Mouse (Mus musculus) liver, embryonic 14.5 days (tissue): Measurements from ENCODE around the gene Thumpd2.

Experiments used
- CTCF ChIP-seq: IDR thresholded peaks from 2 replicates; pipeline ENCODE4 v1.5.1; 2016; ENCODE audit warnings: antibody characterized with exemption, low read depth, control low read depth
- EP300 ChIP-seq: IDR thresholded peaks from 2 replicates; pipeline ENCODE4 v1.6.1; 2016; ENCODE audit warnings: antibody characterized with exemption, low read depth

DNA sequence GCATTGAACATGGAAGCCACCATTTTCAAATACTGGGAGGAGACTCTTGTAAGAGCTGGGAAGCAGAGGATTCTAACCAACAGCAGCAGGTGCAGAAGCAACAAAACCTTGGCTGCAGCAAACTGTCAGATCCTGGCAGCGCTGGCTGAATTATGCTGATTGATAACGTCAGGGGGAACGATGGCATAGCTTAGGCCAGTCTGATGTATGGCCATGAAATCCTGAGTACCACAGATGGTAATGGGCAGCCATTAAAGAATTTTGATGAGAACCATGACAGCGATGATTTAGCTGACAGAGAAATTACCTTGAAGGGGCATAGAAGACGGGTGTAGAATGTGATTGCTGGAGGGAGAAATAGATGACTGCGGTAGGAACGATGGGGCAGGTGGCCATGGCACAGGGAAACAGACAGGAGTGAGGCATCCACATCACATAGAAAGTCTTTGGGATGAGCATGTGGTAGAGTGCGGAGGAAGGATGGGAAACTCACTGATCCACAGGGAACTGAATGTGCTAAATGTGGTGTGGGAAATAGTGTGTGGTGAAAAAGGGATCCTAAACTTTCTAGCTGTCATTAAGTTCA, 8.0 kb downstream of the Thumpd2 start:
- TF ChIP-seq EP300: no peak
- no peak for TF ChIP-seq CTCF
